Comparison of ENCODE assay signal across 19 mouse cellular contexts in genomic region chr9:28213893-28214292, GRCm38 (mm10).
DNase-seq lines count a peak whose midpoint lies in the region; ATAC-seq and TF ChIP-seq lines count a peak whose summit lies in the region.
"Had no signal": no experiment of that assay in that cellular context is flagged by ENCODE, and none has a peak within 500 bp of the region (broad histone marks: within the 10 kb centered on the region; RNA-seq: fewer than 3 reads in every experiment).

No protein-coding gene starts in this region.

- TF ChIP-seq CTCF in layer of hippocampus, adult 2 months (conservative IDR thresholded peaks at IDR 0.05), result no peak

- H3K4me3 ChIP-seq in forebrain, embryonic 16.5 days (replicated peaks; ENCODE audit: low read length), result no peak overlapping the region
- no peak overlapping the region for H3K4me3 ChIP-seq in forebrain, embryonic 12.5 days (replicated peaks)
- H3K4me3 ChIP-seq in layer of hippocampus, adult 2 months, result no peak overlapping the region
- H3K4me3 ChIP-seq in midbrain, embryonic 14.5 days (replicated peaks; ENCODE audit: low read depth, low read length), result no peak overlapping the region
- H3K4me3 ChIP-seq in midbrain, embryonic 16.5 days (ENCODE audit: low read depth, low read length), result no peak overlapping the region
- H3K4me3 ChIP-seq in embryonic facial prominence, embryonic 10.5 days, result no peak overlapping the region
- H3K4me3 ChIP-seq: embryonic facial prominence, embryonic 13.5 days; heart, embryonic 10.5 days had no signal

- H3K4me1 ChIP-seq in forebrain, embryonic 16.5 days (replicated peaks; ENCODE audit: control insufficient read depth, insufficient read depth, low read length), result peaks cover 16% of the 10 kb centered on the region
- H3K4me1 ChIP-seq in forebrain, embryonic 12.5 days, result 0 out of 2 replicates have a peak, but pooled peaks cover 3% of the 10 kb centered on the region
- H3K4me1 ChIP-seq in midbrain, embryonic 14.5 days (ENCODE audit: control insufficient read depth, insufficient read depth, low read length), result no peaks in the 10 kb centered on the region
- no peaks in the 10 kb centered on the region for H3K4me1 ChIP-seq in midbrain, embryonic 16.5 days (ENCODE audit: control insufficient read depth, insufficient read depth, low read length)
- H3K4me1 ChIP-seq in embryonic facial prominence, embryonic 10.5 days, result no peaks in the 10 kb centered on the region
- H3K4me1 ChIP-seq: embryonic facial prominence, embryonic 13.5 days; heart, embryonic 10.5 days had no signal

- no peak overlapping the region for H3K9ac ChIP-seq in forebrain, embryonic 16.5 days (replicated peaks; ENCODE audit: low read depth, low read length)
- H3K9ac ChIP-seq in forebrain, embryonic 12.5 days, result no peak overlapping the region
- H3K9ac ChIP-seq in midbrain, embryonic 14.5 days (replicated peaks; ENCODE audit: low read length), result no peak overlapping the region
- no peak overlapping the region for H3K9ac ChIP-seq in midbrain, embryonic 16.5 days (ENCODE audit: low read depth, low read length)
- H3K9ac ChIP-seq: embryonic facial prominence, embryonic 13.5 days; hindbrain, embryonic 14.5 days had no signal

- peak; percentile 45; the same call in 1 of the 2 replicates for ATAC-seq in forebrain, embryonic 16.5 days
- no peak for ATAC-seq in forebrain, embryonic 12.5 days (ENCODE audit: low FRiP score)
- no peak for ATAC-seq in midbrain, embryonic 14.5 days (ENCODE audit: low FRiP score, low TSS enrichment)
- ATAC-seq in midbrain, embryonic 16.5 days, result no peak
- ATAC-seq: inflammation-experienced regulatory T-cells, adult 6 months; intestine, postnatal 0 days had no signal

- no peaks in the 10 kb centered on the region for H3K27me3 ChIP-seq in forebrain, embryonic 16.5 days (replicated peaks; ENCODE audit: control insufficient read depth, insufficient read depth, low read length)
- H3K27me3 ChIP-seq in forebrain, embryonic 12.5 days, result no peaks in the 10 kb centered on the region
- H3K27me3 ChIP-seq in midbrain, embryonic 14.5 days (ENCODE audit: control insufficient read depth, insufficient read depth, low read length), result no peaks in the 10 kb centered on the region
- H3K27me3 ChIP-seq in midbrain, embryonic 16.5 days (ENCODE audit: control insufficient read depth, insufficient read depth, low read depth, low read length), result no peaks in the 10 kb centered on the region
- no peaks in the 10 kb centered on the region for H3K27me3 ChIP-seq in embryonic facial prominence, embryonic 10.5 days (replicated peaks; ENCODE audit: low read depth, poor library complexity, severe bottlenecking)
- H3K27me3 ChIP-seq: embryonic facial prominence, embryonic 13.5 days had no signal

- H3K27ac ChIP-seq in forebrain, embryonic 16.5 days (ENCODE audit: low read length), result no peak overlapping the region
- no peak overlapping the region for H3K27ac ChIP-seq in forebrain, embryonic 12.5 days
- H3K27ac ChIP-seq in layer of hippocampus, adult 2 months, result peak overlapping the region; percentile 34; the same call in 1 of the 2 replicates
- no peak overlapping the region for H3K27ac ChIP-seq in midbrain, embryonic 14.5 days (replicated peaks; ENCODE audit: low read depth, low read length)
- no peak overlapping the region for H3K27ac ChIP-seq in midbrain, embryonic 16.5 days (ENCODE audit: low read length)
- no peak overlapping the region for H3K27ac ChIP-seq in embryonic facial prominence, embryonic 10.5 days (replicated peaks)
- H3K27ac ChIP-seq: embryonic facial prominence, embryonic 13.5 days; heart, embryonic 10.5 days; hindbrain, embryonic 14.5 days had no signal

- DNase-seq in layer of hippocampus, adult 2 months (ENCODE audit: low spot score in 2 of 2), result no peak
- DNase-seq in layer of hippocampus, adult 8-10 months (ENCODE audit: low spot score in 2 of 2), result no peak
- peak; percentile 25 for DNase-seq in midbrain, embryonic 14.5 days
- no peak for DNase-seq in embryonic facial prominence, embryonic 10.5 days (ENCODE audit: low spot score)
- DNase-seq: adrenal gland, adult 2 months; adrenal gland, postnatal 25 days; cerebellum, adult 2 months; cerebellum, postnatal 14 days; gastrocnemius, postnatal 10 days; heart, adult 18-20 months; heart, postnatal 4 days had no signal

- H3K9me3 ChIP-seq in forebrain, embryonic 16.5 days (ENCODE audit: control insufficient read depth, low read length), result no peaks in the 10 kb centered on the region
- no peaks in the 10 kb centered on the region for H3K9me3 ChIP-seq in forebrain, embryonic 12.5 days
- H3K9me3 ChIP-seq in midbrain, embryonic 14.5 days (ENCODE audit: control insufficient read depth, low read length), result no peaks in the 10 kb centered on the region
- H3K9me3 ChIP-seq in midbrain, embryonic 16.5 days (replicated peaks; ENCODE audit: control insufficient read depth, low read length, poor library complexity, severe bottlenecking), result no peaks in the 10 kb centered on the region
- H3K9me3 ChIP-seq in embryonic facial prominence, embryonic 10.5 days, result no peaks in the 10 kb centered on the region
- H3K9me3 ChIP-seq: embryonic facial prominence, embryonic 13.5 days; heart, embryonic 10.5 days had no signal

- 21% methylated on average over 4 of the region's 4 CpGs for WGBS in forebrain, embryonic 16.5 days
- WGBS in forebrain, embryonic 12.5 days, result 62% methylated on average over 4 of the region's 4 CpGs
- WGBS in midbrain, embryonic 14.5 days, result 69% methylated on average over 4 of the region's 4 CpGs
- 61% methylated on average over 4 of the region's 4 CpGs for WGBS in midbrain, embryonic 16.5 days
- 78% methylated on average over 4 of the region's 4 CpGs for WGBS in embryonic facial prominence, embryonic 10.5 days

- H3K36me3 ChIP-seq in forebrain, embryonic 16.5 days (ENCODE audit: control insufficient read depth, insufficient read depth), result no peaks in the 10 kb centered on the region
- no peaks in the 10 kb centered on the region for H3K36me3 ChIP-seq in forebrain, embryonic 12.5 days (replicated peaks)
- no peaks in the 10 kb centered on the region for H3K36me3 ChIP-seq in midbrain, embryonic 14.5 days (ENCODE audit: control insufficient read depth, insufficient read depth, low read length)
- H3K36me3 ChIP-seq in midbrain, embryonic 16.5 days (ENCODE audit: control insufficient read depth, insufficient read depth, low read length), result no peaks in the 10 kb centered on the region
- no peaks in the 10 kb centered on the region for H3K36me3 ChIP-seq in embryonic facial prominence, embryonic 10.5 days (replicated peaks)
- H3K36me3 ChIP-seq: embryonic facial prominence, embryonic 13.5 days; heart, embryonic 10.5 days had no signal

- no peak overlapping the region for H3K4me2 ChIP-seq in forebrain, embryonic 16.5 days (ENCODE audit: low read length)
- no peak overlapping the region for H3K4me2 ChIP-seq in forebrain, embryonic 12.5 days
- H3K4me2 ChIP-seq in midbrain, embryonic 14.5 days (ENCODE audit: low read length), result no peak overlapping the region
- H3K4me2 ChIP-seq in midbrain, embryonic 16.5 days (ENCODE audit: low read length), result no peak overlapping the region
- H3K4me2 ChIP-seq: embryonic facial prominence, embryonic 13.5 days; hindbrain, embryonic 14.5 days had no signal
